Mouse (Mus musculus) cerebellum, postnatal 25 days (tissue): ENCODE measurements around the gene Lrrfip1.

Experiments used
- DNase-seq, 2 experiments: peaks; one replicate each; pipeline ENCODE4 v3.0.0; 2021; ENCODE audit warnings: mixed read lengths in 2 of 2

The Lrrfip1 gene

DNA sequence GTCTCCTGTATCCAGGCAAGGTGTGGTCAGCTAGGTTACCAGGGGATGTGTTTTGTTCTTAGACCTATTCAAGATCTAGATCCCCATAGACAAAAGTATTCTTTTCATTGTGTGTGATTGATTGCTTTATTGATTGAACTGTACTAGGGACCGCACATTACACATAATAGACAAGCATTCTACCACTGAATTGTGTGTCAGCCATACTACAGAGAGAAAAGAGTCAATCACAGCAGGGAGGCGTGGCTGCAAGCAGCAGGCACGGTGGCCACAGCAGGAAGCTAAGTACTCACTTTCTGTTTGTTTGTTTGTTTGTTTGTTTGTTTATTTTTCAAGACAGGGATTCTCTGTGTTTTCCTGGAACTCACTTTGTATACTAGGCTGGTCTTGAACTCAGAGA is 25.9 kb downstream of the Lrrfip1 start:
- no peak for DNase-seq

DNA sequence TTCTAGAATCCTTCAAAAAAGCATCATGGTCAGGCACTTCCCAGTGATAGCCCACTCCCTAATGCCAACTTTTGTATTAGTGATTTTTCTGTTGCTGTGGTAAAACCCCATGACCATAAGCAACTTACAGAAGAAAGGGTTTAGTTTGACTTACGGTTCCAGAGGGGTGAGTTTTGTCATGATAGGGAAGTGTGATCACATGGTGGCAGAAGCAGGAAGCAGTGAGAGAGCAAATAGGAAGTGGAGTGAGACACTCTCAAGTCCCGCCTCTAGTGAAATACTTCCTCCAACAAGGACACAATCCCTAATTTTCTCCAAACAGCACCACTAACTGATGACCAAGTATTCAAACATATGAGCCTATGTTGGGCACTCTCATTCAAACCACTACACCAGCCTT is 28.4 kb downstream of the Lrrfip1 start:
- no peak for DNase-seq

DNA sequence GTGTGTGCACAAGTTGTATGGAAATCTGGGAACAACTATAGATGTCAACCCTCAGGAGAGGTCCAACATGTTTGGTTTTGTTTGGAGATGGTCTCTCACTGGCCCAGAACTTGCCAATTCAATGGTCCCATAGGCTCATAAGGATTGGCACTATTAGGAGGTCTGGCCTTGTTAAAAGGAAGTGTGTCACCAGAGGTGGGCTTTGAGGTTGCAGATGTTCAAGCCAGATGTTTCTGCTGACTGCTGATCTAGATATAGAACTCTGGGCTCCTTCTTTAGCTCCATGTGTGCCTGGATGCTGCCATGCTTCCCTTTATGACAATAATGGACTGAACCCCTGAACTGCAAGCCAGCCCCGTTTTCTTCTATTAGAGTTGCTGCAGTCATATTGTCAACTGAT is 31.8 kb downstream of the Lrrfip1 start:
- no peak for DNase-seq

DNA sequence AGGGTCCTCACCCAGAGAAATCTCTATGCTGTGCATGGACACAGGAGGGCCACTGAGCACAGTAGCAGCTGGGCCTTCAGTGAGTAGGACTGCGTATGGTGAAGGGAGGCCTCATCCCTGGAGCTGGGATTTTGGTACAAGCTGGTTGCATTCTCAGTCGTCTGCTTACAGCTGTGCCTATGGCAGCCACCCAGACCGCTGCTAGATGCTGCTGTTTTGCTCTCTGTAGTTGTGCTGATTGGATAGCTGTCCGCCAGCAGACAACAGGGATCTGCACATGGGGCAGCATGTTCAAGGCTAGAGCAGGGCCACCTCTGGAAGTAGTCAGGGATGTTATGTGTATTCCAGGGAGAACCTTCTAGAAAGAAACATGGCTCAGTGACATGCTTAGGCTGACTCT is 33.0 kb downstream of the Lrrfip1 start:
- DNase-seq = no peak

DNA sequence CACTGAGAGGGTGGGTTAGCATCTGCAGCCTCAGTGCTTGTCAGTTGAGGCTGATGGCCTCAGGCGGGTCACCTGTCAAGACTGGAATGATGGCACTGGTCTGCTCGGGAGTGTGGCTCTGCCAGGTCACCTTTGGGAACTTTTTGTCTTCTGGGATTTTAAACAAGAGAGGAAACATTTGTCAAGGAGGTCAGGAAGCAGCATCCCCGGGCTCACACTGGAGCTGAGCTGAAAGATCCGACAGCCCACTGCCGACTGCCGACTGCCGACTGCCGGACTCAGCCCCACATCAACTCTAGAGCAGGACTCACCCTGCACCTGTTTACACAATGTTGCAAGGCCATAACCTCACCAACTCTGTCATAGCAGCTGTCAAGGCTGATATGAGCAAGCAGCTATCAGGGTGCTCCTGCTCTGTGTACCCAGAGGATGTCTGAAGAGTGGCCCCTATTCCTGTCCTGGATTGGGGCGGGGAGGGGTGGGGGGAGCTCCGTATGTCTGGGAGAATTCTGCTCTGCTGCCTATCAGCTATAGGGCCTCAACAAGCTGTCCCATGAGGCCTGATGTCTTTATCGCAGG is 33.9 kb downstream of the Lrrfip1 start:
- no peak for DNase-seq

DNA sequence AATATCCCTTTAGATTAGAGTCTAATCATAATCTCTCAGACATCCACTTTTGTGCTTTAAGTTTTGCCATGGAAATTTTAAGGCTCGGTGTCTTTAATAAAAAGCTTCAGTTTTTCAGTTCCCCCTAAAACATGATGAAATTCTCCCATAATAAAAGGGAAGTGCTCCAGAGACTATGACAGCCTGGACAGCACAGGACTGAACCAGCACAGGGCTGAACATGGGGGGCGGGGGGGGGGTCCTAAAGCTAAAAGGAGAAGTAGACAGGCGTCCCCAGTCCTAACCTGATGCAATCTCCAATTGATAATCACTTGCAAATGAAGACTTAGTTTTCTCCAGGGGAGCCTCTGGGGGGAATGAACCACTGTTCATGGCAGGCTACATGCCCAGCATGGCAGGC is 36.0 kb downstream of the Lrrfip1 start:
- DNase-seq = no peak

DNA sequence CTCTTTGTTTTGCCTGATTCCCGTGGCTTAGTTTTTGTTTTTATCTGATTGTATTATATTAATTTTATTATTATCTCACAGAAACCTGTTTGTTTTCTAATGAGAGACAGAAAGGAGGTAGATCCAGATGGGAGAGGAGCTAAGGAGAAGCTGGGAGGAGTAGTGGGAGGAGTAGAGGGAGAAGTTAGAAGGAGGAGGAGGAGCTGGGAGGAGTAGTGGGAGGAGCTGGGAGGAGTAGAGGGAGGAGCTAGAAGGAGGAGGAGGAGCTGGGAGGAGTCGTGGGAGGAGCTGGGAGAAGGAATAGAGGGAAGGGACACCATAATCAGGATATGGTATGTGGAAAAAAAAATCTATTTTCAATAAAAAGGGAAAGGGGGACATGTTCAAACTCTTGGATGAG is 36.7 kb downstream of the Lrrfip1 start:
- DNase-seq = no peak

DNA sequence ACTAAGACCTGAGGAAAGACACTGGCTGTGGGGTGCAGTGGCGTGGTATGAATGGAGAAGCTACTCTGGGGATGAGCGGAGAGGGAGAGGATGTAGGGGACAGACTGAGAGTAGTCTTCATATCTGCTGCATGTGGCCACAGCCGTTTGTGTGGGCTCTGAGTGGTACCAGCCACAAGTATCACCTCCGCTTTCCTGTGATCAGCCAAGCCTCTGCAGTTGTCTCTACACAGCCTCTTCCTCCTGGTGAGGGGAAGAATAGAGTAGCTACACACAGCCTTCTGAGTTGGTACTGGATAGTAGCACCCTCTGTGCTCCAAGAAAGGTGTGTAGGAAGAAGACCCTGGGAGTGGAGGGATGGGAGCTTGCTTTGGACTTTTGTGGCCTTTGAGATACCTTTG is 38.7 kb downstream of the Lrrfip1 start:
- no peak for DNase-seq

DNA sequence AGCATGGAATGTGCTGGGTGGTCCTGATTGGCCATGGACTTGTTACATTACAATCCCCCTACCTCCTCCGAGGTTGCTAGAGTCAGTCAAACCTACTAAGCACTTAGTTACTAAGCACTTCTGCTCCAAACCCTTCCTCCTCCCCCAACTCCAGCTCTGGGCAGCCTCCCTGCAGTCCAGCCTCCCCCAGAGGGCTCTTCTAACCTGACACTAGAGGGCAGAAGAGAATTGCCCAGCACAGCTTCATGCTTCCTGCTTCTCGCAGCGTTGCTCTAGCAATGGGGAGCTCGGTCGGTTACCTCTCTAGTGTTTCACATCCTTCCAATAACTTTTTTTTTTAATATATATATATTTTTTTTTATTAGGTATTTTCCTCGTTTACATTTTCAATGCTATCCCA is 39.5 kb downstream of the Lrrfip1 start:
- no peak for DNase-seq

DNA sequence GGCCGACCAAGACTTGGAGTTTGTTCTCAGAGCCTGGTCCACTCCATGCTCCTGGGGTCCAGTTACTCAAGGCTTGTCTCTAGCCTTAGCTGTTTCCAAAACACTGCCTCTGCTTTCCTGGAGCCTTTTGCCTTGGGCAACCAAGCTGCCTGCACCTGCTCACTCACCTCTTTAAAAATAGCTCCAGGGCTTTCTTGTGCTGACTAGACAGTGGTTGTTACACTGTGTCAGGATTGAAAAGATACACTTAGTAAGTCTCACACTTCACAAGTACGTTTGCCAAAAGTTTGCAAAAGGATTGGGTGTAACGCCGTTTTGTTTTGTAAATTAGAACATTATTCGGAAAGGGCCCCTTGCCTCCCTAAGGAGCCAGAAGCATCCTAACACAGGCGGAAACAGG is 40.0 kb downstream of the Lrrfip1 start:
- DNase-seq = no peak

DNA sequence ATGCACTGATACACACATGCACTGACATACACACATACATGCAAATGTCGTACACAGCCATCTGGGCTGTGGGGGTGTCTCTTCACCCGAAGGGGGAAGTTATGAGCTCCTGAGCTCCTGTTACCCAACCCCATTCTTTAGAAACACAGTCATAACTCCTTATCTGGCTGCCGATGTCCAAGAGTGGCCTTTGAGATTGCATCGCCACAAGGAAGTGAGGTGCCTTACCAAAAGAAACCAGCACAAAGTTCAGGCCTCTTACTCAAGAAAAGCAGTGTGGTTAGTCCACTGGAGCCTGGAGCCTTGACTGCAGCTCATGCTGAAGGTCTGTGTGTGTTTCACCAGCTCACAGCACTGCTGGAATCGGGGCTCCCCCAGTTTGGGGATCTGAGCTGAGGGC is 43.1 kb downstream of the Lrrfip1 start:
- no peak for DNase-seq

DNA sequence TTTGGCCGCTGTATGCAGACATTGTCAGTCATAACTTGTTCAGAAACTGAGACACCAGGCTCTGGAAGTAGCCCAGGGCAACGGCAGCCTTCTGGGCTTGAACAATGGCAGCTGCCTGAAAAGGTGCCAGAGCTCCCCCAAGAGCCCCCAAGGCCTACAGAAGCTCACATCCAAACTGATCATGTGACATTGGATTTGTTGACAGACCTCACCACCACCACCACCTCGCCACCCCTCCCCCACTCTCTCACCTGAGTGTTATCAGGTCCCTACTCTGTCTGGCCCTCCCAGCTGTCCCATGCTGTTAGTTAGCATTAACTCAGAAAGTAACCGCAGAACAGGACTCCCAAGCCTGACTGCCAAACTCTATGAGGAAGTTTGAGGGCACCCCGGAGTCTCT is 44.7 kb downstream of the Lrrfip1 start:
- no peak for DNase-seq

DNA sequence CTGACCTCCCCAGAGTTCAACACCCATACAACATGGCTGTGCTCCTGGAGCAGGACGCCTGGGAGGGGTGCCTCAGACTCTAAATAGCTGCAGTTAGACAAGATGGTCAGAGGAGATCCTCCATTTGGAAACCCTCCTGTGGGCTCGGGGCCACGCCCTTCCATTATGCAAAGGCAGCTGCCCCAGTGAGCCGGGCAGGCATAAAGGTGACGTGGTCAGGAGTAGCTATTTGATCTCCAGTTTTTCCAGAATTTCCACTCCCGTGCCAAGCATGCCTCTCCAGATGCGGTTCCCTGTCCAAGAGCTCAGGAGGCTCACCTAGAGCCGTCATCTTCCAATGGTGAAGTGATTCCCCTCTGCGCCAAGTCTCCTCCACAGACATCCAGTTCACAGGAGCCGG is 45.6 kb downstream of the Lrrfip1 start:
- DNase-seq = no peak

DNA sequence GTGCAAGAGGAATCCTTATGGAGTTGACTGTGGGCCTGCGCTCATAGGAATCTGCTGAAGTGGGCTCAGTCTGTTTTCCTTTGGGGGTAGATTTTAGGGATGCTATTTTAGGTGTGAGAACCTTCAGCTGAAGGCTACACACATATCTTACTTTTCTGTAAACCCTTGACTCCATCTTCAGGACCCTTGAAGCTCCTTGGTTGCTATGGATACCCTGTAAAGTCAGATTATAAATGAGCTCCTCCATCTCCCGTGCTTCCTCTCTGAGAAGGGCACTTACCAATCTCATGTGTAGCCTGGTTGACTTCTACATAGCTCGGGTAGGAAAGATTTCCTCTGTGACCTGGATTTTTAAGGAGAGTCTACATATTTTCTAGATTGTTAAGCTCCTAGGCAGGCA is 46.1 kb downstream of the Lrrfip1 start:
- DNase-seq = no peak

DNA sequence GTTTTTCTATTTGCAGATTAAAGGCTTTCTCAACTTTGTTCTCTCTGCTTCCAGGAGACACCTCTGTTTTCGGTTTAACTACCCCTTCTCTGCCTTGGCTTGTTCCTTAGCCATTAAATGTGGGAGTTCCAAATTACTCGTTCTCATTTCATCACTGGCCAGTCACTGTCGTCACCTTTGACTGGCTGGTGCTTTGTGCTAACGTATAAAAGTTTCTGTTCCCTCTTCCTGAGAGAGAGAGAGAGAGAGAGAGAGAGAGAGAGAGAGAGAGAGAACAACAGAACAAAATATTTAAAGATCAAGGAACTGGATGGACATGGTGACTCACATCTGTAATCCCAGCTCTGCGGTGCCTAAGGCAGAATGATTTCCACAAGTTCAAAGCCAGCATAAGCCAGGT is 47.7 kb downstream of the Lrrfip1 start:
- DNase-seq = no peak

DNA sequence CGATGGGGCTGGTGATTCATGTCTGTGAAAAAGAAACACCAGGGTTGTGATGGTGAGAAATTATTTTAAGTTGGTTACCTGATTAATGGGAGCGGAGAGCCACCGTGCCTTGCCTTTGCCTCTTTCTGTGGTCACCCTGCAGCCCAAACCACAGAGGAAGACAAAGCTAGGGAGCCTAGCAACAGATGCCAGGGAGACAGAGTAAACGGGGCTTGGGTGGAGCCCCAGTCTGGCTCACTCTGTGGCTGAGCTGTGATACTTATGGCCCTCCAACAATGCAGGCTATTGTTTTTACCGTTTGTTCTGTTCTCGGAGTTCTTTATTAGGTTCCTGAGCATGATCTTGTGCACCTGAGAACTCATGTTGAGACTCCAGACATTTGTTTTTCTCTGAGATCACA is 50.8 kb downstream of the Lrrfip1 start:
- DNase-seq = no peak

DNA sequence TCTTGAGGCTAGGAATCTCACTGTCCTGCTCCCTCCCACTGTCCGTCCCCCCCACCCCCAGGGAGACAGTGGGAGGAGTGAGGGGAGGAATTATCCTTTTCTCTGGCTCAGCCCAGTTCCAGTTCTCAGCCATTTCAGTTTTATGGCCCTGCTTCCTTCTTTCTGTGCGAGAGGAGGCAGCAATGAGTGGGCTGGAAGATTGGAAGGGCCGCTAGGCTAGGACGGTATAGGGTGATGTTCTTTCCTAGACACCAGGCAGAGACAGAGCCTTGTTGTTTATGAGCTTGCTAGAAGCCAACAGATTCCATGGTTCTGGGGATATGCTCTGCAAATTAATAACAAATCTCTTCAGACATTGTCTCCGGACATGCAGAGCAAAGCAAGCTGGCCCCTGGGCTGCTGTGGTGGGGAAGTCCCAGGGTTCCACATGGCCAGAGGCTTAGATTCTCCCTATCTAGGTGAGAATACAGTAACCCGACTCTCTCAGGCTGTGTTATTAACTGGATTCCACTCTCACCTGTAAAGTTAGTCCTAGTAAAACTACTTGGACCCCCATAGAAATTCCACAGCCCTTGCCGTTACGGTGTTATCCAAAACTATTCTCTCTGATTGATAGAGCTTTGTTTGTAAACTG is 53.0 kb downstream of the Lrrfip1 start:
- no peak for DNase-seq

DNA sequence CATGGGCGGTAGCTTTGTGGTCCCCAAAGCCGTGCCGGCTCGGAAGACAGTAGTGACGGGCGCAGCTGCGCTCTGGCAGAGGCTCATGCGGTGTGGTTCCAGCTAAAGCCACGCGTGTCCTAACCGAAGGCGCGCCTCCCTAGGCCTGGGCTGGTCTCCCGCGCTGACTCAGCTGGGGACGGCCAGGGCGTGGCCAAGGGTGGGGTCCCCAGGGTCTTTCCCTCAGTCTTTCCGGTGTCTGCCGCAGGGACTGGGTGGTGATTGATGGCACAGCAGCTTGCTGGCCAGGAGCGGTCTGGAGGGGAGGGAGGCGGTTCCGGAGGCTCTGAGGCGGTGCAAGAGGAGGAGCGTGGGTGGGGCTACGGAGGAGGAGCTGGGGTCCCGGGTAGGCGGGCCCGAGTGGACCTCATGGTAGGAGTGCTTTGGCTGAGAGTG is 54.2 kb downstream of the Lrrfip1 start:
- DNase-seq = peak; percentile 39 to 57

DNA sequence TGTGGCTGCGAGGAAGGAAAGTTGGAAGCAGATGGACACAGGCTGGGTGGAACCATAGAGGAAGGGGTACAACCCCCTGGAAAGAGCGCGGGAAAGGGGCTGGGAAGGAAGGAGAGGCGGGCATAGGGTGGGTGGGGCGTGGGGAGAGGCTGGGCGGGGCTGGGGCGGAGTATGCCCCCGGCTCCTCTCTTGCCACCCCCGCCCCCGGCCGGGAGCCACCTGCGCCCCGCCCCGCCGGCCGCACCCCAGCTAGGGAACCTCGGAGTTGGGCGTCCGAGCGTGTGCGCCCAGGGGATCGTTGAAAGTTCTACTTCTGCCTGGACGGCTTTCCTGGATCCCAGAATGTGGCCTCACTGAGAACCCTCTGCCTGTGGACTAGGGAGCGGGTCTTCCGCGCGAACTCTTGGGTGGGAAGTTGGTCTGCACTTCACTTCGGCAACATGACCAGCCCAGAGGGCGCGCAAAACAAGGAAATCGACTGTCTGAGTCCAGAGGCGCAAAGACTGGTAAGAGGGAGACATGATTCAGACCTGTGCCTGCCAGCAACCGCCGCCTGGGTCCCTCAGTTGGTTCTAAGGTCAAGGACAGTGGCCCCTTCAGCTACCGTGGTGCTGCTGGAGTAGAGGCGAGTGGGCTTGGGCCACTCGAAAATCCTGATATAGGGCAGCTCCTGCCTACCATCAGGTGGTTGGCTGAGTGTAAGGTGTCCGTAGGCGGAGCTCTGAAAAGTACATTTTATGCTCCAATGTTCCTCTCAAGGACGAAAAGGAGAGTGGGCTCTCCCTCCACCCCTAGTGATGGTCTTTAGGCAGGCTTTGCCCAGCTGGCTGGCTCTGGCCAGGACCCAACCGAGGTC is 54.9 kb downstream of the Lrrfip1 start:
- DNase-seq = peak in 1 of 2 experiments; percentile 31

DNA sequence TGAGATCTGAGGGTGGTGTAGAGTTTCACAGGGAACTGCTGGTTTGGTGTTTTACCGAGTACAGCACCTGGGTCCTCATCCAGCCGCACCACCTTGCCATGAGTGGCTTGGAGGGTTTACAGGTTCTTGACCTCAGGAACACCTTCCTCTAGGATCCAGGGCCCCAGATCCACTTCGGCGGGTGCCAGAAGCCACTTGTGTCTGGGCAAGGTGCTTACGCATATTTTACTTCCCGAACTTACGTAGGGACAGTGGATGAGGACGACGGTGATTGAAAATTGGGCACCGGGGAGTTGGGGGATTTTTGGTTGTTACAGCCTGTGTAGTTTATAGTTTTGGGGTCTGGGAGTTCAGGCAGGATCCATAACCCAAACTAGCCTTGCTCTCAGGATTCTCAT is 55.5 kb downstream of the Lrrfip1 start:
- DNase-seq = no peak

DNA sequence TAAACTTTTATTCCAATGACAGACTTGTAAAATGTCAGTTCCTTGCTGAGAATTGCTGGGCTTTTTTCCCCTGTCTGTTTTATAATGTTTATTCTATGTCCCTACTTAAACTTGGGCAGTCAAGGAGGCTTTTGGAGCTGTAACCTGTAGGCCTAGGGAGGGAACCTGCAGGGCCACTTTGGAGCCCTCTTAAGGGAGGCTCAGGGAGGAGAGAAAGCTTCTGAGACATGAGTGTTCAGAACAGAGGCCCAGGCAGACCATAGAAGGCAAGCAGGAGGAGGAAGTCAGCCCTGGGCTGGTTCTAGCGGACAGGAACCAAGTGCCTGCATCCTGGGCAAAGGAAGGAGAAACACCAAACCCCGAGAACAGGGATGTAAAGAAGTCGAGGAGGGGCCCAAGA is 56.3 kb downstream of the Lrrfip1 start:
- DNase-seq = no peak

DNA sequence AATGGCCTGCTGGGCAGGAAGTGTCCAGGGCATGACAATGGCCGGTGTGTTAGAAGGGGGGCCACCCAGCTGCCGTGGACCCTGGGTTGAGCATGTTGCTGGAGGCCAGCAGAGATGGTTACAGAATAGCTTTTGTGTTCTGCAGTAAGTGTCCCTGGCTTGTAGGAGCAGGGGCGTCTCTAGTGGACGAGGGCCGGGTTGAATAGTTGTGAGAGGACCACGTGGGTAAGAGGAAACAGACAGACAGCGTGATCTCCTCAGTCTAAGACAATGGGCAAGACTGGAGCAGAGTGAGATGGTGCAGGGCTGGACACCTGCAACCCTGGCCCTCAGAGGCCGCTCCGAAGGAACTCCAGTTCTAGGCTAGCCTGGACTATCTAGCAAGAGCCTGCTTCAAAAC is 57.2 kb downstream of the Lrrfip1 start:
- no peak for DNase-seq

DNA sequence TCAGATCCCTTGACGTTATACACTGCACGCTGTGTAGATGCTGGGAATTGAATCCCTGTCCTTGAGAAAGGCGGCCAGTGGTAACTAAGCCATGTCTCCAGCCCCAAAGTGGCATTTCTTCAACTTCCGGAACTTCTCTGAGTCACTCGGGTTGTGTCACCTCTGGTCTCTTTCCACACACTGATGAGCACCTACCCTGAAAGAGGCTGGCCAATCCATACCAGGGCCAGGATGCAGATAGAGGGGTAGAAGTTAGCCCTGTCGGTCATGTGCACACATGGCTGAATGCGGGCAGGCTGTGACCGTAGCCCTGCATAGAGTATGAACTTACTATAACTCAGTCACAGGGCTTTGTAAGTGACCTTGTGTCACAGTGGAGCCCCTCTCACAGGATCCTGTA is 57.9 kb downstream of the Lrrfip1 start:
- DNase-seq = no peak
